Comparison of ENCODE assay signal across 26 mouse cellular contexts in genomic region chr2:118102169-118102568, GRCm38 (mm10). TPM values are rescaled to one million over a fixed set of nuclear protein-coding genes. Genes with fewer than 3 reads are reported as not detected.
A peak's percentile ranks its signal among the peaks of the same experiment; 100 is the strongest.
DNase-seq lines count a peak whose midpoint lies in the region; ATAC-seq and TF ChIP-seq lines count a peak whose summit lies in the region.
"Had no signal": no experiment of that assay in that cellular context is flagged by ENCODE, and none has a peak within 500 bp of the region (broad histone marks: within the 10 kb centered on the region; RNA-seq: fewer than 3 reads in every experiment).

No protein-coding gene starts in this region.

- H3K9ac ChIP-seq in forebrain, postnatal 0 days = no peak overlapping the region
- H3K9ac ChIP-seq: heart, embryonic 12.5 days; heart, embryonic 15.5 days; hindbrain, embryonic 13.5 days; intestine, embryonic 15.5 days had no signal

- WGBS in forebrain, postnatal 0 days = 37% methylated on average over 4 of the region's 4 CpGs

- H3K36me3 ChIP-seq in forebrain, postnatal 0 days (ENCODE audit: insufficient read depth) = no peaks in the 10 kb centered on the region
- H3K36me3 ChIP-seq: G1E; heart, embryonic 12.5 days; heart, embryonic 15.5 days; hindbrain, embryonic 10.5 days; hindbrain, embryonic 13.5 days; intestine, embryonic 15.5 days had no signal

- no peak overlapping the region for H3K4me3 ChIP-seq in embryonic fibroblast, embryonic 13.5 days (ENCODE audit: insufficient read depth, low read length)
- no peak overlapping the region for H3K4me3 ChIP-seq in forebrain, postnatal 0 days (ENCODE audit: low read depth, low read length)
- H3K4me3 ChIP-seq: heart, embryonic 12.5 days; heart, embryonic 15.5 days; hindbrain, embryonic 10.5 days; hindbrain, embryonic 13.5 days; intestine, embryonic 15.5 days had no signal

- H3K9me3 ChIP-seq in forebrain, postnatal 0 days (ENCODE audit: low read length) = no peaks in the 10 kb centered on the region
- H3K9me3 ChIP-seq: heart, embryonic 12.5 days; heart, embryonic 15.5 days; hindbrain, embryonic 10.5 days; hindbrain, embryonic 13.5 days; intestine, embryonic 15.5 days had no signal

- H3K27ac ChIP-seq in embryonic fibroblast, embryonic 13.5 days (ENCODE audit: insufficient read depth, low read length) = peak overlapping the region; percentile 90
- no peak overlapping the region for H3K27ac ChIP-seq in forebrain, postnatal 0 days (ENCODE audit: low read depth, low read length)
- H3K27ac ChIP-seq: heart, embryonic 15.5 days; hindbrain, embryonic 10.5 days; hindbrain, embryonic 13.5 days; intestine, embryonic 15.5 days had no signal

- no peak for TF ChIP-seq CTCF in embryonic fibroblast, embryonic 13.5 days (IDR thresholded peaks at IDR 0.05; ENCODE audit: borderline replicate concordance, insufficient read depth, low read length)
- no peak for TF ChIP-seq CTCF in forebrain, postnatal 0 days (IDR thresholded peaks at IDR 0.05; ENCODE audit: low read depth)

- peak; percentile 46 for ATAC-seq in megakaryocyte progenitor cell, adult 5-6 weeks (replicated peaks; ENCODE audit: poor library complexity)
- no peak for ATAC-seq in megakaryocyte-erythroid progenitor cell, adult 5-6 weeks (replicated peaks; ENCODE audit: low FRiP score, low TSS enrichment, poor library complexity, severe bottlenecking)
- no peak for ATAC-seq in forebrain, postnatal 0 days
- ATAC-seq: activated CD4-positive, CD25-positive, alpha-beta regulatory T cell, adult 4 months; forebrain, embryonic 14.5 days; hindbrain, embryonic 16.5 days; intestine, embryonic 15.5 days had no signal

- peaks cover 5% of the 10 kb centered on the region for H3K4me1 ChIP-seq in embryonic fibroblast, embryonic 13.5 days (ENCODE audit: control insufficient read depth, insufficient read depth, low read length)
- no peaks in the 10 kb centered on the region for H3K4me1 ChIP-seq in forebrain, postnatal 0 days (ENCODE audit: insufficient read depth)
- H3K4me1 ChIP-seq: hindbrain, embryonic 13.5 days; intestine, embryonic 15.5 days had no signal

- no peaks in the 10 kb centered on the region for H3K27me3 ChIP-seq in forebrain, postnatal 0 days (ENCODE audit: insufficient read depth, low read length)
- H3K27me3 ChIP-seq: CH12.LX; heart, embryonic 12.5 days; heart, embryonic 15.5 days; hindbrain, embryonic 13.5 days; intestine, embryonic 15.5 days had no signal

- TF ChIP-seq POLR2A in embryonic fibroblast, embryonic 13.5 days (IDR thresholded peaks at IDR 0.05; ENCODE audit: low read depth, low read length) = no peak

- DNase-seq in 3134 (ENCODE audit: extremely low read depth, insufficient read length, low spot score) (peak; percentile 44), 3T3-L1 (ENCODE audit: low read depth, low spot score) (peak; percentile 89)
- no peak for DNase-seq in forebrain, postnatal 0 days
- no peak for DNase-seq in urinary bladder, postnatal 36 days (ENCODE audit: low spot score in 2 of 2)
- DNase-seq: adrenal gland, adult 8-10 months; adrenal gland, postnatal 25 days; B cell, adult 2 months; cerebellum, adult 18-20 months; cerebellum, adult 9-10 months; cerebellum, postnatal 14 days; gastrocnemius, postnatal 25 days; heart, postnatal 10 days; heart, postnatal 36 days had no signal

- no peak overlapping the region for H3K4me2 ChIP-seq in forebrain, postnatal 0 days (ENCODE audit: low read depth)
- H3K4me2 ChIP-seq: heart, embryonic 12.5 days; heart, embryonic 15.5 days; hindbrain, embryonic 13.5 days; intestine, embryonic 15.5 days had no signal

RNA-seq across cellular contexts. Expression of gene Thbs1, which starts 9.5 kb away (rescaled TPM):
- 2,892 and 6,250 TPM in 2 replicates for polyA plus RNA-seq in embryonic fibroblast, embryonic 13.5 days (2011; ENCODE audit: insufficient read length, low read depth, missing spikeins)
- total RNA-seq in megakaryocyte progenitor cell, adult 5-6 weeks (2015) = 2.3 and 3.7 TPM in 2 replicates
- 1.4 and 2.8 TPM in 2 replicates for total RNA-seq in megakaryocyte progenitor cell, adult 5-6 weeks (2017)
- total RNA-seq in megakaryocyte-erythroid progenitor cell, adult 5-6 weeks (2014; fragmentation: Nextera tagmentation) = 1.6 TPM in 1 of 2 replicates, not detected in the other
- 0.42 and 1.2 TPM in 2 replicates for total RNA-seq in megakaryocyte-erythroid progenitor cell, adult 5-6 weeks (2017)
- total RNA-seq in forebrain, postnatal 0 days (2014; rRNA removed) = 13.2 and 16.0 TPM in 2 replicates
- 2.9 and 4.4 TPM in 2 replicates for polyA plus RNA-seq in forebrain, postnatal 0 days (2015; fragmentation: Nextera tagmentation; extraction: Ambion mirVana)
- total RNA-seq: G1E had no signal
- polyA plus RNA-seq: activated CD4-positive, CD25-positive, alpha-beta regulatory T cell, adult 4 months had no signal

Comparison
In these comparisons a context has a peak if more than half of its experiments do, and no peak if none do; other contexts are left out.
1. DNase-seq: peak in 3134 (single experiment) and 3T3-L1 (single experiment); none in forebrain, postnatal 0 days (single experiment) and urinary bladder, postnatal 36 days (0 of 2).